Mouse (Mus musculus): ENCODE data around the gene Slit3. TPM values are rescaled to one million over a fixed set of nuclear protein-coding genes. Genes with fewer than 3 reads are reported as not detected.
A peak's percentile ranks its signal among the peaks of the same experiment; 100 is the strongest.

Slit3 gene
- polyA plus RNA-seq, 1 experiment from 2014 or later, result 14.2 TPM

DNA sequence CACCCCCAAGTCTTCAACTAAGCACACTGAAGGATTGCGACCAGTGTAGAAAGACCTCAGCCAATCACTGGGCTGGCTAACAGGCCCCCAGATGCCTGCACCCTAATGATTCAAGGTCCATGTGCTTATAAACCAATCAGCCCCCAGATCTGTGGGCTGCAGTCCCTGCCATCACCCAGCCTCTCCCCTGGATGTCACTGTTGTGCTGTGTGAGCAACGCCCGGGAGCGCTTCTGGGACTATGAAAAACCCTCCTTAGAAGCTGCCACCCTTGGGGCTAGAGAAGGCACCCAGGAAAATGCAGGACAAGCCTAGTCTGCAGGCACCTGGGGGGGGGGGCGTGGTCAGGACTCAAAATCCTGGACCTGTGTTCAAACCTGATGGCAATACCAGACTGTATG is 331.4 kb downstream of the Slit3 start:
- no peaks in the 10 kb centered on the region for H3K36me3 ChIP-seq (ENCODE audit: insufficient read depth, low read length)
- TF ChIP-seq EP300 (IDR thresholded peaks at IDR 0.05) (no peak), CTCF (IDR thresholded peaks at IDR 0.05) (peak; percentile 52)
- no peak overlapping the region for H3K9ac ChIP-seq (replicated peaks; ENCODE audit: low read depth)
- no peaks in the 10 kb centered on the region for H3K9me3 ChIP-seq (ENCODE audit: low read length)
- ATAC-seq, result no peak
- H3K4me2 ChIP-seq (replicated peaks; ENCODE audit: low read depth, low read length), result no peak overlapping the region
- no peak overlapping the region for H3K27ac ChIP-seq (ENCODE audit: low read length)
- DNase-seq (ENCODE audit: low spot score), result no peak
- no peaks in the 10 kb centered on the region for H3K4me1 ChIP-seq (ENCODE audit: insufficient read depth, low read depth, low read length)
- no peaks in the 10 kb centered on the region for H3K27me3 ChIP-seq (replicated peaks; ENCODE audit: insufficient read depth, low read length)
- WGBS, result 53% methylated on average over 5 of the region's 5 CpGs
- H3K4me3 ChIP-seq (ENCODE audit: low read depth, low read length), result no peak overlapping the region

DNA sequence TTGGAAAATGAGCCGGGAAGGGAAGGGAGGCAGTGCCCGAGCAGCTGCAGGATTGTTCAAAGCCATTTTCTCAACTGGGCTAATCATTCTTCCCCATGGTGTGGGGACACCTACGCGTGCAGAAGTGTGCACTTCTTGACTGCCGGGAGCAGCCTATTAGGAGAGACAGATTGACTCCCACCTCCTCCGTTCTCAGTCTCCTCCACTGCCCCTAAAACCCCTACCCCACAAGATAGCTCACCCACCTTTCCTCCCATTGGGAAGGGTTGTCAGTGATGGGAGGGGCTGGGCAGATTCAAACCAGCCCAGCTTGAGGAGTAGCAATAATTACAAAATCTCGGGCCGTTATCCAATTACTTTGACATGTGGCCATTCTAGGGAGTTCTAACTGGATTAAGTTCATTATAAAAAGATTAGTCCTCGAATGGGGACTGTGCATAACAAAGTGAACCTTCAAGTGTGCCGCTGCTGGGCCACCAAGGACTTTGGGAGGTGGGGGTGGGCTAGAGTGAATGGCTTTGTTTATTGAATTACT is 333.2 kb downstream of the Slit3 start:
- DNase-seq (ENCODE audit: low spot score) (no peak), ATAC-seq (no peak)
- Histone ChIP-seq H3K36me3 (ENCODE audit: insufficient read depth, low read length) (no peaks in the 10 kb centered on the region), H3K4me3 (ENCODE audit: low read depth, low read length) (no peak overlapping the region), H3K4me2 (replicated peaks; ENCODE audit: low read depth, low read length) (no peak overlapping the region), H3K9ac (replicated peaks; ENCODE audit: low read depth) (no peak overlapping the region), H3K27ac (ENCODE audit: low read length) (no peak overlapping the region), H3K9me3 (ENCODE audit: low read length) (no peaks in the 10 kb centered on the region), H3K27me3 (replicated peaks; ENCODE audit: insufficient read depth, low read length) (no peaks in the 10 kb centered on the region), H3K4me1 (ENCODE audit: insufficient read depth, low read depth, low read length) (no peaks in the 10 kb centered on the region)
- no peak for TF ChIP-seq CTCF (IDR thresholded peaks at IDR 0.05)
- no peak for TF ChIP-seq EP300 (IDR thresholded peaks at IDR 0.05)
- 43% methylated on average over 10 of the region's 10 CpGs for WGBS

DNA sequence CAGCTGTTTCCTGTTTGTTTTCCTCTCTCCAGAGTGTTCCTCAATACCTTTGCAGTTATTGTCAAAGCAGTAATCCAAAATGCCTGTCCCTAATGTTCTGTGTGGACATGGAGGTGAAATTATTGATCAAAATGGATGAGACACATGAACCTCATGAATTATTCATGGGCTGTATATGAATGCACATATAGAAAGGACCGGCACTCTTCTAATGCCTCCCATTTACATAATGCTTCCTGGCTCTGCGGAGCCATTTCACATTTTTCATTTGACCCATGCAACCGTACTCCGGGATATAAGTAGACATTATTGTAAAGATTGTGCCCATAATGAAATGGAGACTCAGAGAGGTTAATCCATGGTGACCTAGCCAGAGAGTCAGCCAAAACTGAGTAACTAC is 333.8 kb downstream of the Slit3 start:
- Histone ChIP-seq H3K4me2 (replicated peaks; ENCODE audit: low read depth, low read length) (no peak overlapping the region), H3K36me3 (ENCODE audit: insufficient read depth, low read length) (no peaks in the 10 kb centered on the region), H3K9me3 (ENCODE audit: low read length) (no peaks in the 10 kb centered on the region), H3K4me1 (ENCODE audit: insufficient read depth, low read depth, low read length) (no peaks in the 10 kb centered on the region), H3K4me3 (ENCODE audit: low read depth, low read length) (no peak overlapping the region), H3K27me3 (replicated peaks; ENCODE audit: insufficient read depth, low read length) (no peaks in the 10 kb centered on the region), H3K9ac (replicated peaks; ENCODE audit: low read depth) (no peak overlapping the region), H3K27ac (ENCODE audit: low read length) (no peak overlapping the region)
- no peak for DNase-seq (ENCODE audit: low spot score)
- WGBS, result 81% methylated on average over 4 of the region's 4 CpGs
- TF ChIP-seq EP300 (IDR thresholded peaks at IDR 0.05), result no peak
- no peak for ATAC-seq

DNA sequence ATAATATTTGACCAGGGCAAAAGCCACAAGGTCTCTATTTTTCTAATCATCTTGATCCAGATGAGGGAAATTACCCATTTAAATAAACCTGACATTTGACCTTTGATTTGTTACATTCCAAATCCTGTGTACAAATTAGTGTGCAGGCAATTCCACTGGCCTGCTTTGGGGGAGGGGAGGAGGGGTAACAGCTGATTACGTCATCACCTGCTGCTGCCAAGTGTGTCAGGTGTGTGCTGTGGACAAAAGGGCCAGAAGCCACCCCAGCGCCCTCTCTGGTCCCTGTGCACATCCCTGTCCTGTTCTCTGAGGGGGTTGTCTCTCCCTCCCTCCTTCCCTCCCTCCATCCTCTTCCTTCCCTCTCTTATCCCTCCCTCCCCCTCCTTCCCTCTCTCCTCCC is 337.0 kb downstream of the Slit3 start:
- ATAC-seq (no peak), DNase-seq (ENCODE audit: low spot score) (no peak)
- TF ChIP-seq CTCF (IDR thresholded peaks at IDR 0.05) (no peak), EP300 (IDR thresholded peaks at IDR 0.05) (no peak)
- Histone ChIP-seq H3K9me3 (ENCODE audit: low read length) (no peaks in the 10 kb centered on the region), H3K4me1 (ENCODE audit: insufficient read depth, low read depth, low read length) (no peaks in the 10 kb centered on the region), H3K9ac (replicated peaks; ENCODE audit: low read depth) (no peak overlapping the region), H3K27me3 (replicated peaks; ENCODE audit: insufficient read depth, low read length) (no peaks in the 10 kb centered on the region), H3K36me3 (ENCODE audit: insufficient read depth, low read length) (no peaks in the 10 kb centered on the region), H3K4me2 (replicated peaks; ENCODE audit: low read depth, low read length) (no peak overlapping the region), H3K4me3 (ENCODE audit: low read depth, low read length) (no peak overlapping the region), H3K27ac (ENCODE audit: low read length) (no peak overlapping the region)
- WGBS, result 54% methylated on average over 2 of the region's 2 CpGs

DNA sequence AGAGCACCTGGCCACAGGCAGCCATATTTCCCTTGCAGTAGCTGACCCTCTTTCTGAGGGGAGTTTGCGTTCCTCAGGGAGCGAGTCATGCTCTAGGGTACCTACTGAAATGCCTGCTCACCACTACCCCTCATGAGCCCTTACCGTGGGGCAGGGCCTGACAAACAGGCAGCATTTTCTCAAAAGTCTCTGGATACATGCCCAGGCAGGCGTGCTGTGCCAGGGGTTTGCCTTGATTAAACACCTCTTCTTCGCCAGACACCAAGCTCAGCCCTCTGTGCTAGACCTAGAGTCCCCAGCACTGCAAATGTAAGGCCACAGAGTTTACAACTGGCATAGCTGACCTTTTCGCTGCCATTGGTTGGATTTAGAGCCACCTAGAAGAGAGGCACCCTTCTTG is 345.7 kb downstream of the Slit3 start:
- 76% methylated on average over 6 of the region's 6 CpGs for WGBS

DNA sequence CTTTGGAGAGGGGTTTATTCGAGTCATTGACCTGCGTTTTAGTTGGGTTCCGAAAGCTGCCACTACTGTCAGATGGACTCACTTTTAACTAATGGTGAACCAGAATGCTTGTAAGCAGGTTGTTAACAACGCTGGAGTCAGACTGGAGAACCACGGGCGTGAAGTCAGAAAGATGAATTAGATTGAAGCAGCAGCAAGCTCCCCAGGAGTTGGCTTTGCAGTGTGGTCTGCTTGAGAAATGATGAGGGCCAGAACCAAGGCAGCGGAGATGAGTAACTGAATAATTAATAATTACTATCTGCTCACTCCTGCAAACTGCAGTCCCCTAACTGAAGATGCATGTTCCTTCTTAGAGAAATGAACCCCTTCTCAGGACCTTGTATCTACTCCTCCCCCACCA is 347.8 kb downstream of the Slit3 start:
- WGBS, result 82% methylated on average over 7 of the region's 7 CpGs
- no peak overlapping the region for H3K9ac ChIP-seq (replicated peaks; ENCODE audit: low read depth)
- TF ChIP-seq EP300 (IDR thresholded peaks at IDR 0.05) (no peak), CTCF (IDR thresholded peaks at IDR 0.05) (no peak)
- ATAC-seq, result no peak
- H3K27me3 ChIP-seq (replicated peaks; ENCODE audit: insufficient read depth, low read length), result no peaks in the 10 kb centered on the region
- H3K4me1 ChIP-seq (ENCODE audit: insufficient read depth, low read depth, low read length), result no peaks in the 10 kb centered on the region
- H3K4me2 ChIP-seq (replicated peaks; ENCODE audit: low read depth, low read length), result no peak overlapping the region
- no peak for DNase-seq (ENCODE audit: low spot score)
- H3K36me3 ChIP-seq (ENCODE audit: insufficient read depth, low read length), result no peaks in the 10 kb centered on the region
- H3K27ac ChIP-seq (ENCODE audit: low read length), result no peak overlapping the region
- H3K4me3 ChIP-seq (ENCODE audit: low read depth, low read length), result no peak overlapping the region
- H3K9me3 ChIP-seq (ENCODE audit: low read length), result no peaks in the 10 kb centered on the region

More for the DNA sequence above, 345.7 kb downstream of the Slit3 start:
- H3K4me1 ChIP-seq (ENCODE audit: insufficient read depth, low read depth, low read length), result no peaks in the 10 kb centered on the region
- no peaks in the 10 kb centered on the region for H3K27me3 ChIP-seq (replicated peaks; ENCODE audit: insufficient read depth, low read length)
- ATAC-seq (no peak), DNase-seq (ENCODE audit: low spot score) (no peak)
- no peaks in the 10 kb centered on the region for H3K36me3 ChIP-seq (ENCODE audit: insufficient read depth, low read length)
- no peaks in the 10 kb centered on the region for H3K9me3 ChIP-seq (ENCODE audit: low read length)
- H3K4me2 ChIP-seq (replicated peaks; ENCODE audit: low read depth, low read length), result no peak overlapping the region
- no peak overlapping the region for H3K9ac ChIP-seq (replicated peaks; ENCODE audit: low read depth)
- H3K4me3 ChIP-seq (ENCODE audit: low read depth, low read length), result no peak overlapping the region
- H3K27ac ChIP-seq (ENCODE audit: low read length), result no peak overlapping the region
- TF ChIP-seq CTCF (IDR thresholded peaks at IDR 0.05) (no peak), EP300 (IDR thresholded peaks at IDR 0.05) (no peak)

DNA sequence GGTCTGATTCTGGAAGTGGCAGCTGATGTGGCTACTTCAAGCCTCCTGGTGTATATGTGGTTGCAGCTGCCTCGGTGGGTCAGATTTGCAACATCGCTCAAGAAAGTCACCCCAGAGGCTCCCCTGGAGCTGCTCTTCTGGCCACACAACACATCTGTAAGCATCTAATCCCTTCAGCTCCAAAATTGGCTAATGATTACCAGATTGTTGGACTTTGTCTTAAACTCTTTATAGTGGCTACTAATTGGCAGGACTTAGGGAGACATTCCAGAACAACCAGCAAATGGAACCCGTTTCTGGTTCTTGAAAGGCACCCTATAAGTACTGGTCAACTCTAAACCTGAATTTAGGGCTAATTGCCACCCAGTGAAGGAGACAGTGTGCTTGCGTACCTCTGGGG is 348.9 kb downstream of the Slit3 start:
- Histone ChIP-seq H3K27ac (ENCODE audit: low read length) (no peak overlapping the region), H3K4me1 (ENCODE audit: insufficient read depth, low read depth, low read length) (no peaks in the 10 kb centered on the region), H3K4me2 (replicated peaks; ENCODE audit: low read depth, low read length) (no peak overlapping the region), H3K9ac (replicated peaks; ENCODE audit: low read depth) (no peak overlapping the region), H3K4me3 (ENCODE audit: low read depth, low read length) (no peak overlapping the region), H3K36me3 (ENCODE audit: insufficient read depth, low read length) (no peaks in the 10 kb centered on the region), H3K9me3 (ENCODE audit: low read length) (no peaks in the 10 kb centered on the region), H3K27me3 (replicated peaks; ENCODE audit: insufficient read depth, low read length) (no peaks in the 10 kb centered on the region)
- ATAC-seq, result no peak
- TF ChIP-seq CTCF (IDR thresholded peaks at IDR 0.05) (no peak), EP300 (IDR thresholded peaks at IDR 0.05) (no peak)
- WGBS, result 83% methylated on average over 4 of the region's 4 CpGs
- DNase-seq (ENCODE audit: low spot score), result no peak

Measured in lung, postnatal 0 days (tissue).